Mouse (Mus musculus): ENCODE data around the gene Slc27a5. TPM values are rescaled to one million over a fixed set of nuclear protein-coding genes. Genes with fewer than 3 reads are reported as not detected.

Slc27a5 gene
- polyA plus RNA-seq, 1 experiment: 1.7 TPM

DNA sequence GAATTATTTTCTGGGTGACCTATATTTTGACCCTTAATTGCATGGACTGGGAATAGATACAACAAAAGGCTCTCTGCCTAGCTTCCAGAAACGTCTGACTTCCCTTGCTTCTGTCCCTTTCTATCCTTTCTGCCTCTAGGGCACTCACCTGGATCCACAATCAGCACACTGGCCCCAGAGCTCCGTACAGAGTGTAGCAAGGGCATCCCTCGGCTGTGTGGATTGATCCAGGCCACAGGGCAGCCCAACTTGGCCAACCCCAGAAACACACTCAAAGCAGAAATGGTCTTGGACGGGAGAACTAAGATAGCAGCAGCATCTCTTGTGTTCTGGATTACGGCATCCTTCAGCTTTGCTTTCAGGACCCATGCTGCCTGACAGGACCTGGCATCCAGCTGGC lies 762 bp downstream of the Slc27a5 start:
- TF ChIP-seq POLR2A (IDR thresholded peaks at IDR 0.05; ENCODE audit: borderline replicate concordance, insufficient read depth, low read length) (no peak), CTCF (IDR thresholded peaks at IDR 0.05; ENCODE audit: borderline replicate concordance, insufficient read depth, low read depth, low read length) (no peak)
- no peaks in the 10 kb centered on the region for H3K27me3 ChIP-seq (ENCODE audit: control insufficient read depth, insufficient read depth, low read length)
- no peaks in the 10 kb centered on the region for H3K4me1 ChIP-seq (ENCODE audit: control insufficient read depth, insufficient read depth, low read length)
- no peak for DNase-seq
- WGBS: 67% methylated on average over 5 of the region's 5 CpGs
- no peak overlapping the region for H3K4me3 ChIP-seq (replicated peaks; ENCODE audit: insufficient read depth, low read depth, low read length)
- no peak overlapping the region for H3K27ac ChIP-seq (ENCODE audit: insufficient read depth, low read length)

DNA sequence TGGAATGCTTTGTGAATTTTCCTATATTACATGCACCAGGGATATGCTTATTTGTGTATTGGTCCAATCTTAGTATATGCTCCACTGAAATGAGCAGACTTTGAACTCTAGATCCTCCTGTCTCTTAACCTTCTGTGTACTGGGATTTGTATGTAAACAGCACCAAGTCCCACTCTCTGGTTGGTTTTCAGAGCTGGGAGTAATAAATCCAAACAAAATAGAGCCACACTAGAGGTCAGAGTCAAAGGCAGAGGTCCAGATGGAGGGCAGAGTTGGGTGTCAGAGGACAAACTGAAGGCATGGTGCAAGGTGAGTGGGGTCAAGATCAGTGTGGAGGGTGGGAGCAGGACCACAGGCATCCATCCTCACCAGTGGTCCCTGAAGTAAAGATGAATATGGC lies 2.1 kb downstream of the Slc27a5 start:
- no peak for DNase-seq
- TF ChIP-seq CTCF (IDR thresholded peaks at IDR 0.05; ENCODE audit: borderline replicate concordance, insufficient read depth, low read depth, low read length): no peak
- no peak for TF ChIP-seq POLR2A (IDR thresholded peaks at IDR 0.05; ENCODE audit: borderline replicate concordance, insufficient read depth, low read length)
- Histone ChIP-seq H3K4me1 (ENCODE audit: control insufficient read depth, insufficient read depth, low read length) (no peaks in the 10 kb centered on the region), H3K4me3 (replicated peaks; ENCODE audit: insufficient read depth, low read depth, low read length) (no peak overlapping the region), H3K27me3 (ENCODE audit: control insufficient read depth, insufficient read depth, low read length) (no peaks in the 10 kb centered on the region), H3K27ac (ENCODE audit: insufficient read depth, low read length) (no peak overlapping the region)

DNA sequence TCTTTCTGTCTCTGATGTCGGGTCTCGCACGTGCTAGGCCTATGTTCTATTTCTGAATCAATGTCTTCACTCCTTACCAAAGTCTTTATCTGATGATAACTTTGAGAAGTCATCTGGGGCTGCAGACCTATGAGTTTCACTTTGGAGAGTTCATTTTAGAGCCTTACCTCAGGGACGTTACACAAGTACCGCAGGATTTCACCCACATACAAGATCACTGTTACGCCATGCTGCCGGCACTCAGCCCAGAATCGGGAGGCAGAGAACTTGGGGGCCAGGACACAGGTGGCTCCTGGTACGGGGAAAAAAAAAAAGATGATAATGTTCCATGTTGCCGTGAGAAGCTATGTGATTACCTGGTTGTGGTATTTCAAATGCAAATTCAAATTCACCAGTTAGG lies 4.8 kb downstream of the Slc27a5 start:
- H3K4me1 ChIP-seq (ENCODE audit: control insufficient read depth, insufficient read depth, low read length): no peaks in the 10 kb centered on the region
- WGBS: 90% methylated on average over 10 of the region's 10 CpGs
- no peak for DNase-seq
- no peak overlapping the region for H3K4me3 ChIP-seq (replicated peaks; ENCODE audit: insufficient read depth, low read depth, low read length)
- TF ChIP-seq CTCF (IDR thresholded peaks at IDR 0.05; ENCODE audit: borderline replicate concordance, insufficient read depth, low read depth, low read length) (no peak), POLR2A (IDR thresholded peaks at IDR 0.05; ENCODE audit: borderline replicate concordance, insufficient read depth, low read length) (no peak)
- H3K27ac ChIP-seq (ENCODE audit: insufficient read depth, low read length): no peak overlapping the region
- H3K27me3 ChIP-seq (ENCODE audit: control insufficient read depth, insufficient read depth, low read length): no peaks in the 10 kb centered on the region

DNA sequence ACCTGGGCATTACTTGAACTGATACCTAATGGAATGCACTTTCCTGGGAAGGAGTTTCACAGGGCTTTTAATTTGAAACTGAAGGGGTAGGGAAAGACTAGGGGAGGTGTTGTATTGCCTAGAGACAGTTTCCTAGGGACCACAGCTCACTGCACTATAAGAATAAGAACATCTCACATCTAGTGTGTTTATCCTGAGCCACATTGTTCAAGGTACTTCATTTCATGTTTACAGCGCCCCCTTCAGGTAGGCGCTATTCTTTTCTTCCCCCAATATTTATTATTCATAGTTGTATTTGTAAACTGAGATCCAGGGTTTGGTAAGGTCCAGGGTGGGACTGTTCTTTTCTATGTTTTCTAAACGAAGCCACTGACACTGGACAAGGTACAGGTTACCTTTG lies 5.8 kb downstream of the Slc27a5 start:
- Histone ChIP-seq H3K4me3 (replicated peaks; ENCODE audit: insufficient read depth, low read depth, low read length) (no peak overlapping the region), H3K27ac (ENCODE audit: insufficient read depth, low read length) (no peak overlapping the region), H3K27me3 (ENCODE audit: control insufficient read depth, insufficient read depth, low read length) (no peaks in the 10 kb centered on the region), H3K4me1 (ENCODE audit: control insufficient read depth, insufficient read depth, low read length) (no peaks in the 10 kb centered on the region)
- no peak for DNase-seq
- TF ChIP-seq CTCF (IDR thresholded peaks at IDR 0.05; ENCODE audit: borderline replicate concordance, insufficient read depth, low read depth, low read length) (no peak), POLR2A (IDR thresholded peaks at IDR 0.05; ENCODE audit: borderline replicate concordance, insufficient read depth, low read length) (no peak)
- 6% methylated on average over 3 of the region's 3 CpGs for WGBS

DNA sequence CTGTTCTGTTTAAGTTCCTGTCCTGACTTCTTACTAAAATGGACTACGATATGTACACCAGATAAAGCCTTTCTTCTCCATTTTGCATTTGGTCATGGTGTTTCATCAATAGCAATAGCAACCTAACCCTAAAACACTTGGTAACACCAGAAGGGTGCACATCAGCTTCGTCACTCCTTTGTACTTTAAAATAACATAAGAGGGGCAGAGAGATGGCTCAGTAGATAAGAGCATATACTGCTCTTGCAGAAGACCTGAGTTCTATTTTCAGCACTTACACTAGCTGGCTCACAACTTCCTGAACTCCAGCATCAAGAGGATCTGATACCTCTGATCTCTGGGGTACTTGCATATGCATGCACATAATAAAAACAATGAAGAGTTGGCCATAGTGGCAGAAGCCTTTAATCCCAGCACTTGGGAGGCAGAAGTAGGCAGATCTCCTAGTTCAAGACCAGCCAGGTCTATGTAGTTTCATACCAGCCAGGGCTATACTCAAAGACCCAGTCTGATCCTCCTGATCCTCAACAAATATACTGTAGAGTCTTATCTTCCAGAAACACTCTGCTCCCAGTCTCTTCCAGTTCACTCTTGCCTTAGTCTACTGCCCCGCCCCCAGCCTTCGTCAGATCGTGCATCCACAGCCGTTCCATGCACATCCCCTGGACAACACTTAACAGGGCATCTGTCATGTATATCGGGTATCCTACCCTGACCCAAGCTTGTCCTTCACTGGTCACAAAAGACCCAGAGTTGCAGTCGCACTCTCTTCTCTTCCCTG lies 10.4 kb downstream of the Slc27a5 start:
- TF ChIP-seq POLR2A (IDR thresholded peaks at IDR 0.05; ENCODE audit: borderline replicate concordance, insufficient read depth, low read length) (no peak), CTCF (IDR thresholded peaks at IDR 0.05; ENCODE audit: borderline replicate concordance, insufficient read depth, low read depth, low read length) (no peak)
- WGBS: 79% methylated on average over 8 of the region's 8 CpGs
- DNase-seq: no peak
- Histone ChIP-seq H3K4me1 (ENCODE audit: control insufficient read depth, insufficient read depth, low read length) (no peaks in the 10 kb centered on the region), H3K27ac (ENCODE audit: insufficient read depth, low read length) (no peak overlapping the region), H3K4me3 (replicated peaks; ENCODE audit: insufficient read depth, low read depth, low read length) (no peak overlapping the region), H3K27me3 (ENCODE audit: control insufficient read depth, insufficient read depth, low read length) (no peaks in the 10 kb centered on the region)

DNA sequence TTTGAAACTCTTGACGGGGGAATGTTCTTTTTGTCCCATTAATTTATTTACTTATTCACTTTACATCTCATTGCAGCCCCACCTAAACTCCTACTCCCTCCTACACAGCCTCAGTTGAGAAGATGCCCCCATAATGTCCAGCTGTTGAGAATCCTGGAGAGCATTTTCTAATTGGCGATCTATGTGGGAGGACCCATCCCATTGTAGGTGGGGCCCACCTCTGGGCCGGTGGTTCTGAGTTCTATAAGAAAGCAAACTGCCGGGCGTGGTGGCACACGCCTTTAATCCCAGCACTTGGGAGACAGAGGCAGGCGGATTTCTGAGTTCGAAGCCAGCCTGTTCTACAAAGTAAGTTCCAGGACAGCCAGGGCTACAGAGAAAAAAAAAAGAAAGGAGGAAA lies 11.1 kb downstream of the Slc27a5 start:
- H3K4me1 ChIP-seq (ENCODE audit: control insufficient read depth, insufficient read depth, low read length): no peaks in the 10 kb centered on the region
- H3K27ac ChIP-seq (ENCODE audit: insufficient read depth, low read length): no peak overlapping the region
- WGBS: 85% methylated on average over 8 of the region's 8 CpGs
- H3K27me3 ChIP-seq (ENCODE audit: control insufficient read depth, insufficient read depth, low read length): no peaks in the 10 kb centered on the region
- no peak for DNase-seq
- H3K4me3 ChIP-seq (replicated peaks; ENCODE audit: insufficient read depth, low read depth, low read length): no peak overlapping the region
- TF ChIP-seq CTCF (IDR thresholded peaks at IDR 0.05; ENCODE audit: borderline replicate concordance, insufficient read depth, low read depth, low read length): no peak
- TF ChIP-seq POLR2A (IDR thresholded peaks at IDR 0.05; ENCODE audit: borderline replicate concordance, insufficient read depth, low read length): no peak

DNA sequence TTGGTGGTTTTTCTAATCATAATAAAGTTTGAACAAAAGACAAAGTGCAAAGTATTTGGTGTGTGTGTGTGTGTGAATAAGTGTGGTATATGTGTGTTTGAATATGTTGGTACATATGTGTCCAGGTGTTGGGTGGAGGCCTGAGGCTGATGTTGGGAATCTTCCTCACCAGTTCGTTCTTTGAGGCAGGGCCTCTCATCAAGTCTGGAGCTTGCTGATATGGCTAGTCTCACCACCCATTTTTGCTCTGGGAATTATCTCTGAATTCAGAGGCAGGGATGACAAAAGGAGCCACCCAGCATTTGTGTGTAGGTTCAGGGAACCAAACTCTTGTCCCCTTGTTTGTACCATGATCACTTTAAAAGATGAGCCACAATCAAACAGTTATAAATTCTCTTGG lies 12.3 kb downstream of the Slc27a5 start:
- no peak overlapping the region for H3K27ac ChIP-seq (ENCODE audit: insufficient read depth, low read length)
- no peak for DNase-seq
- WGBS: 91% methylated on average over 1 of the region's 1 CpGs

DNA sequence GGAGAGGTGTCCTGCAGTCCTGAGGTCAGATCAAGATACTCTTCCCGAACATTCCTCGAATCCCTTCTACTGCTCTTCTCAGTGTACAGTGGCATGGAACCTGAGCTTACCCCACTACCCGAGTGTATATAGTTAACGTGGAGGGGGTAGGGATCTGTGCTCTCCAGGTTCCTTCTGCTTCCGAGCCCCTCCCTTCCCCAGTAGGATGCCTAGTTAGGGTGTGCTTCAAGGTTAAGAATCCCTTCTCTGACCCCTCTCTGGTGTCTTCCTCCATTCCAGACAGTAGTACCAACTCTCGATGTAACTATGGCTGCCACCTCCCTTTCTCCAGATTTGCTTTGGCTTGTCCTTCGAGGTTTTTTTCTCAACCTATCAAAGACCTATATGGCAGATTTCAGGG lies 17.7 kb downstream of the Slc27a5 start:
- Histone ChIP-seq H3K27me3 (ENCODE audit: control insufficient read depth, insufficient read depth, low read length) (no peaks in the 10 kb centered on the region), H3K4me1 (ENCODE audit: control insufficient read depth, insufficient read depth, low read length) (peaks cover 3% of the 10 kb centered on the region; the same call in 1 of the 2 replicates), H3K27ac (ENCODE audit: insufficient read depth, low read length) (no peak overlapping the region), H3K4me3 (replicated peaks; ENCODE audit: insufficient read depth, low read depth, low read length) (no peak overlapping the region)
- no peak for DNase-seq
- WGBS: 87% methylated on average over 7 of the region's 7 CpGs
- TF ChIP-seq POLR2A (IDR thresholded peaks at IDR 0.05; ENCODE audit: borderline replicate concordance, insufficient read depth, low read length) (no peak), CTCF (IDR thresholded peaks at IDR 0.05; ENCODE audit: borderline replicate concordance, insufficient read depth, low read depth, low read length) (no peak)

More for the DNA sequence above, 12.3 kb downstream of the Slc27a5 start:
- no peak for TF ChIP-seq CTCF (IDR thresholded peaks at IDR 0.05; ENCODE audit: borderline replicate concordance, insufficient read depth, low read depth, low read length)
- Histone ChIP-seq H3K4me1 (ENCODE audit: control insufficient read depth, insufficient read depth, low read length) (no peaks in the 10 kb centered on the region), H3K27me3 (ENCODE audit: control insufficient read depth, insufficient read depth, low read length) (no peaks in the 10 kb centered on the region), H3K4me3 (replicated peaks; ENCODE audit: insufficient read depth, low read depth, low read length) (no peak overlapping the region)

Measured in cerebellum, adult 2 months (tissue).